Mouse (Mus musculus) hematopoietic multipotent progenitor cell, adult 10-12 weeks (in vitro differentiated cells): ENCODE data around the gene Gm21818. TPM values are rescaled to one million over a fixed set of nuclear protein-coding genes. Genes with fewer than 3 reads are reported as not detected.

ENCODE experiments used
- polyA plus RNA-seq: library from polyadenylated mRNA; stranded (reverse); fragments of >175 nt; gene quantifications from 2 replicates; pipeline ENCODE4 v1.2.3, GENCODE M21; 2012; ENCODE audit warnings: low replicate concordance

The Gm21818 gene
- polyA plus RNA-seq: not detected in 2 replicates

GRCm38 (mm10) chr13:120172133-120172532, at the start of gene Gm21818:
TSS of gene Gm21818 (plus strand) at chr13:120172433.

GRCm38 (mm10) chr13:120139946-120140345, 32.3 kb upstream of the Gm21818 start, which contains the start of gene Gm20767:
TSS of gene Gm20767 (plus strand) at chr13:120140246.

GRCm38 (mm10) chr13:120215847-120216246, 43.6 kb downstream of the Gm21818 start, which contains the start of gene Gm21762:
TSS of gene Gm21762 (minus strand) at chr13:120215947.

Other genes with a start within 250 kb of the Gm21818 start
- gene Gm21761, start 243.2 kb upstream of the Gm21818 start, polyA plus RNA-seq: not detected in 2 replicates
- gene B020031M17Rik, start 221.6 kb upstream of the Gm21818 start, polyA plus RNA-seq: not detected in 2 replicates
- gene Gm36079, start 145.4 kb upstream of the Gm21818 start, polyA plus RNA-seq: 0.29 TPM in 1 of 2 replicates, not detected in the other
- gene Gm21188, start 120.2 kb upstream of the Gm21818 start, polyA plus RNA-seq: 1.4 and 1.8 TPM in 2 replicates
- not detected in 2 replicates for gene Gm20767, start 32.2 kb upstream of the Gm21818 start, polyA plus RNA-seq
- 0.94 and 2.4 TPM in 2 replicates for gene Gm21762, start 43.5 kb downstream of the Gm21818 start, polyA plus RNA-seq
- not detected in 2 replicates for gene Gm21731, start 66.7 kb downstream of the Gm21818 start, polyA plus RNA-seq
- gene AF067061, start 90.7 kb downstream of the Gm21818 start, polyA plus RNA-seq: not detected in 2 replicates
- gene BC147527, start 128.0 kb downstream of the Gm21818 start, polyA plus RNA-seq: 1.6 and 1.8 TPM in 2 replicates
- not detected in 2 replicates for gene Tcstv3, start 144.4 kb downstream of the Gm21818 start, polyA plus RNA-seq